Mouse (Mus musculus): ENCODE data around the gene Greb1.
"Not testable (repeated sequence)": the region's sequence is repeated elsewhere in the genome, so short reads cannot be mapped to it uniquely, and the experiment has no call there.

Greb1 gene

DNA sequence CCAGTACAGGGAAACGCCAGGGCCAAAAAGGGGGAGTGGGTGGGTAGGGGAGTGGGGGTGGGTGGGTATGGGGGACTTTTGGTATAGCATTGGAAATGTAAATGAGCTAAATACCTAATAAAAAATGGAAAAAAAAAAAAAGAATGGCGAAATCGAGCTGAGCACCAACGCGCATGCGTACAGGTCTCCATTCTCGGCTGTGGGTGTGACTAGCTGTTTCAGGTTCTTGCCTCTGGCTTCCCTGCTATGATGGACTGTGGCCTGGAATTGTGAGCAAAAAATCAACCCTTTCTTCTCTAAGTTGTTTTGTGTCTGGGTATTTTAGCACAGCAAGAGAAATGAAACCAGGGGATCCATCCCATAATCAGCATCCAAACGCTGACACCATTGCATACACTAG lies 105.4 kb downstream of the Greb1 start:
- not testable (repeated sequence) for DNase-seq (ENCODE audit: inconsistent ontology term)

DNA sequence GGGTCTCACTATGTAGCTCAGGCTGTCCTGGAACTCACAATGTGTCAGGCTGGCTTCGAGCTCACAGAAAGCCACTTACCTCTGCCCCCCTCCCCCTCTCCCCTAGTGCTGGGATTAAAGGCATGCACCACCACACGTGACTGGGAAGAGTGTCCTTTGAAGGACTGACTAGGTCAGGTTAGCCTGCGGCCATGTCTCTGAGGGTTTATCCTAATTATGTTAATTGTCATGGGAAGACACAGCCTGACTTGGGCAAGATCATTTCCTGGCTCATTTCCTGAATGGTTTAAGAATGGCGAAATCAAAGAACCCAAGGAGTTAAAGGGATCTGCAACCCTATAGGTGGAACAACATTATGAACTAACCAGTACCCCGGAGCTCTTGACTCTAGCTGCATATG lies 105.9 kb downstream of the Greb1 start:
- DNase-seq (ENCODE audit: inconsistent ontology term), result no peak

DNA sequence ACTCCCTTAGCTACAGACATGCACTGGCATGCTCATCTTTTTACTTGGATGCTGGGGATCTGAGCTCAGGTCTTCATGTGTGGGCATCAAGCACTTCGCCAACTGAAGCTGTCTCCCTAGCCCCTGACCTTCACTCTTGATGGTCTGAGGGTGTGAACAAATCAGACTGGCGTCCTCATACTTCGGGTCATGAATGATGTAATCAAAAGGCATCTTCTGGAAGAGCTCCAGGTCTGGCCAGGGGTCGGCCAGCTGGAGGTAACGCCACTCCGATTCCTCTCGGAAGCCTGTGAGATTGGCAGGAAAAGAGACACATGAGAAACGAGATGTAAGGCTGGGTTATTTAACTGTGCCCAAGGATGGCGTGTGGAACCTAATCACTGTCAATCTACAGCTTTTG lies 110.1 kb downstream of the Greb1 start:
- DNase-seq (ENCODE audit: inconsistent ontology term), result peak; percentile 29

DNA sequence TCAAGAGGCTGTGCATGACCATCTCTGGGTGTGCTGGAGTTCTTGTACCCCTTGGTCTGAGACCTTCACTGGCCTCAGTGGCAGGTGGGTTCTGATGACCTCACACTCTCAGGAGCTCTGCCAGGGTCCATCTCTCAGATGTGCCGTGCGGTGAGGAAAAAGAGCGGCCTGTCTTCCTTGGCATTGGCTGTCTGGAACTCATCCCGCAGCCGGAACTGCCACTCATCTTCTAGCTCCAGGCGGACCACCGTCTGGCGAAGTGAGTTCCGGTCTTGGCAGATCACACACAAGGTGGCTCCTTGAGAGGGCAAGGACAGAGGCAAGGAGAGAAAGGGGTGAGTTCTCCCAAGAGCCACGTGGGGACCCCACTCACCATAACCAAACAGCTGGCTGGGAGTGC lies 128.4 kb downstream of the Greb1 start:
- DNase-seq (ENCODE audit: inconsistent ontology term), result no peak

DNA sequence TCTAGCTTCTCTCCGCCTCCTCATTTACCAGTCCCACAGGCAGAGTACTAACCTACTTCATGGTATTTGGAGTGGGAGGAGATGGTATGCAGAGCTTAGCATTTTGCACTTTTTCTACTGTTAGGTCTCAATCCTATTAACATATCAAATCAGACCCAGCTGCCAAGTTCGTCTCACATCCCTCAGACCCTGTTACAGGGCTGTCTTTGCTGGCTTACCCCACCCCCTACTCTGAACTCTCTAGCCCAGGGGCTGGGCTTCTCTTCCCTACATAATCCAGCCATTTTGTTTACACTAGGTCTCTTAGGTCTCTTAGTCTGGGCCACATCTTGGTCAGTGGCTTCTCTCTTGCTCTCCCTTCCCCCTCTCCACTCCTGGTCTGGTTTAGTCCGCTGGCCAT lies 131.5 kb downstream of the Greb1 start:
- no peak for DNase-seq (ENCODE audit: inconsistent ontology term)

GRCm38 (mm10) chr12:16665022-16665421 lies 135.7 kb downstream of the Greb1 start:
- peak; percentile 70 for DNase-seq (ENCODE audit: inconsistent ontology term)

DNA sequence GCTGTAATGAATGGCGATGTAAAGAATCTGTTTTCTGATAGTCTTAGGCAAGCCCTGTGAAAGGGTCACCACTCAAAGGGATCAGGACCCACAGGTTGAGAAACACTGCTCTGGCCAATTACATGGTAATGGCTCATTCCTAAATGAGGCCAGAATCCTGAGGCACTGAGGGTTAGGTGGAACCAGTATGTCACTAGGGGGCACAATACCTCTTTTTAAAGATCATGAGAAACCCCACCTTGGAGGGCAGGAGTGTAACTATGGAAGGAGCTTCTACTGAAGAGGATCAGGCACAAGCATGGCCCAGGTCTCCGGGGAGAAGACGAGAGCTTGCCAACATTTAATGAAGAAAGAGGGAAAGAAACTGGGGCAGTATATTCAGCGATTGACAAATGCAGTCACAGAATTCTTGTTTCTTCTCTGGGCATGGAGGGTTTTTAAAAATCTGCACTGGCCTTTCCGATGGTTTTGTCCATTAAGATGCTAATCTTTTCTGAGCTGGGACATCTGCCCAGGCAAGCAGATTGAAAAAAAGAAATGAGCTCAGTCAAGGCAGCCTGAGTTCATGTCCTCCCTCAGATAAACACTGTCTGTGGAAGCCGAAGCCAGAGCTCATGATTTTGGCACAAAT lies 137.6 kb downstream of the Greb1 start:
- peak; percentile 45 for DNase-seq (ENCODE audit: inconsistent ontology term)

DNA sequence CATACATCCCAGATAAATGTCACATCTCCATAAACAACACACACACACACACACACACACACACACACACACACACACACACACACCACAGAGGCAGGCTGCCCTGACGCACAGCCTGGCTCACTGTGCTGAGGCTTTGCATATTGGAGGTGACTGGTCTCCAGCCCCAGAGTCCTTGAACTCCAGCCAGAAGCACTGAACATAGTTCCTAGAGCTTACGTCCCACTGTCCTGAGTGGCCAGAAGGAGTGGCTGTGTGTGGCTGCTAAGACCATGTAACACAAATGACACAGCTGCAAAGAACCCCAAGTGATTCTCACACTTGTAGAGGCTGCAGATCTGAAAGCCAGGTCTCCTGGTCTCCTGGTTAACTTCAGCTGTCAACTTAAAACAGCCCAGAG lies 138.8 kb downstream of the Greb1 start:
- no peak for DNase-seq (ENCODE audit: inconsistent ontology term)

GRCm38 (mm10) chr12:16661459-16661858 lies 139.2 kb downstream of the Greb1 start:
- no peak for DNase-seq (ENCODE audit: inconsistent ontology term)

GRCm38 (mm10) chr12:16656906-16657875 lies 143.5 kb downstream of the Greb1 start:
- DNase-seq (ENCODE audit: inconsistent ontology term), result no peak

GRCm38 (mm10) chr12:16655604-16656003 lies 145.1 kb downstream of the Greb1 start:
- no peak for DNase-seq (ENCODE audit: inconsistent ontology term)

- DNase-seq (ENCODE audit: inconsistent ontology term), result peak; percentile 89
Observed at GRCm38 (mm10) chr12:16653332-16654093, 147.2 kb downstream of the Greb1 start, which contains the start of gene Ntsr2. Gene Ntsr2, plus strand, starts transcription at chr12:16653382.

- DNase-seq (ENCODE audit: inconsistent ontology term), result no peak
Observed at GRCm38 (mm10) chr12:16649819-16650218, 150.9 kb downstream of the Greb1 start.

DNA sequence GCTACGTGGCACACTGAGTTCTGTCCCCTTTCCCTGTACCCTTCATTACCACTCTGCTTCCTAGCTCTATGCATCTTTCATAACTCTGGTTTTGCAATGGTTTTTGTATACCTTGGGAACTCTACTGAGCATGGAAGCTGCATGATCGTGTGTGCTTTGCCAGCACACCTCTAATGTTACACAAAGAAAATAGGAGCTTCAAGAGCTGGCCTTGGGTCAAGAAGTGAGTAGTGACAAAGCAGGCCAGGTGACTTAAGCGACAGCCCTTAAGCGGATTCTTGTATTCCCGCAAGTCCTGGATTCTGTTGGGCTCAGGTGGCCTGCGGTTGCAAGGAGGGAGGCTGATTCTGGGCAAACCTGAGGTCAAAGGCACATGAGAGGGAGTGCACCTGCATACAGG lies 152.4 kb downstream of the Greb1 start:
- DNase-seq (ENCODE audit: inconsistent ontology term), result no peak

GRCm38 (mm10) chr12:16646780-16647409 lies 153.8 kb downstream of the Greb1 start:
- DNase-seq (ENCODE audit: inconsistent ontology term), result no peak

- DNase-seq (ENCODE audit: inconsistent ontology term), result no peak
Observed at GRCm38 (mm10) chr12:16644698-16645097, 156.0 kb downstream of the Greb1 start.

- peak; percentile 90 for DNase-seq (ENCODE audit: inconsistent ontology term)
Observed at GRCm38 (mm10) chr12:16643508-16644345, 157.0 kb downstream of the Greb1 start.

GRCm38 (mm10) chr12:16642000-16642399 lies 158.7 kb downstream of the Greb1 start:
- no peak for DNase-seq (ENCODE audit: inconsistent ontology term)

GRCm38 (mm10) chr12:16640075-16640474 lies 160.6 kb downstream of the Greb1 start:
- DNase-seq (ENCODE audit: inconsistent ontology term), result no peak

GRCm38 (mm10) chr12:16639078-16639771 lies 161.5 kb downstream of the Greb1 start:
- no peak for DNase-seq (ENCODE audit: inconsistent ontology term)
